Mouse (Mus musculus) lung, embryonic 15.5 days (tissue): ENCODE measurements around the gene Pak2. TPM values are rescaled to one million over a fixed set of nuclear protein-coding genes. Genes with fewer than 3 reads are reported as not detected.

ENCODE experiments used
- ATAC-seq: fragments of 200-750 bp; cut with Nextera tagmentation; 2 replicates; pipeline ENCODE4 v1.8.0; 2017; ENCODE audit warnings: moderate number of reproducible peaks, borderline replicate concordance; ENCODE audit not compliant: low FRiP score, low TSS enrichment; ENCODE audit errors: extremely low read depth
- H3K27ac ChIP-seq: fragments of 300-500 bp; sonication (generic); 2 replicates; pipeline ENCODE4 v1.5.1; 2015; ENCODE audit warnings: moderate library complexity, mild to moderate bottlenecking, inconsistent platforms
- H3K27me3 ChIP-seq: fragments of 300-500 bp; sonication (generic); 2 replicates; pipeline ENCODE4 v1.6.1; 2015; ENCODE audit warnings: inconsistent platforms
- H3K36me3 ChIP-seq: fragments of 300-500 bp; sonication (generic); 2 replicates; pipeline ENCODE4 v1.6.1; 2015; ENCODE audit warnings: inconsistent platforms
- H3K4me1 ChIP-seq: fragments of 300-500 bp; sonication (generic); 2 replicates; pipeline ENCODE4 v1.6.1; 2015; ENCODE audit warnings: inconsistent platforms
- H3K4me2 ChIP-seq: fragments of 300-500 bp; sonication (generic); 2 replicates; pipeline ENCODE4 v1.6.1; 2015; ENCODE audit warnings: inconsistent platforms, mild to moderate bottlenecking, moderate library complexity
- H3K4me3 ChIP-seq: fragments of 300-500 bp; sonication (generic); 2 replicates; pipeline ENCODE4 v1.5.1; 2015; ENCODE audit warnings: mild to moderate bottlenecking, inconsistent platforms
- H3K9ac ChIP-seq: fragments of 300-500 bp; sonication (generic); 2 replicates; pipeline ENCODE4 v1.6.1; 2015; ENCODE audit warnings: inconsistent platforms
- H3K9me3 ChIP-seq: fragments of 300-500 bp; sonication (generic); 2 replicates; pipeline ENCODE4 v1.6.1; 2016; ENCODE audit warnings: inconsistent platforms
- WGBS: fragments of 180-500 bp; shearing (Covaris S2); methylation state at CpG from one replicate; pipeline ENCODE4 v1.1.7; 2015; 5-methylcytosine and 5-hydroxymethylcytosine counted together
- polyA plus RNA-seq: library from polyadenylated mRNA; unstranded; fragments of >200 nt; fragmentation: Nextera tagmentation; extraction: Ambion mirVana; gene quantifications from 2 replicates; pipeline ENCODE4 v1.2.1, GENCODE M21; 2015

Pak2 gene
- polyA plus RNA-seq, 1 experiment from 2014 or later = 35.7 TPM

GRCm38 (mm10) chr16:32042367-32042766 lies 36.8 kb downstream of the Pak2 start:
- no peaks in the 10 kb centered on the region for H3K9me3 ChIP-seq
- H3K36me3 ChIP-seq = peaks cover 68% of the 10 kb centered on the region
- H3K4me2 ChIP-seq = no peak overlapping the region
- no peak for ATAC-seq
- 90% methylated on average over 4 of the region's 4 CpGs for WGBS
- no peak overlapping the region for H3K4me3 ChIP-seq
- H3K9ac ChIP-seq = no peak overlapping the region
- no peak overlapping the region for H3K27ac ChIP-seq
- no peaks in the 10 kb centered on the region for H3K4me1 ChIP-seq
- no peaks in the 10 kb centered on the region for H3K27me3 ChIP-seq

DNA sequence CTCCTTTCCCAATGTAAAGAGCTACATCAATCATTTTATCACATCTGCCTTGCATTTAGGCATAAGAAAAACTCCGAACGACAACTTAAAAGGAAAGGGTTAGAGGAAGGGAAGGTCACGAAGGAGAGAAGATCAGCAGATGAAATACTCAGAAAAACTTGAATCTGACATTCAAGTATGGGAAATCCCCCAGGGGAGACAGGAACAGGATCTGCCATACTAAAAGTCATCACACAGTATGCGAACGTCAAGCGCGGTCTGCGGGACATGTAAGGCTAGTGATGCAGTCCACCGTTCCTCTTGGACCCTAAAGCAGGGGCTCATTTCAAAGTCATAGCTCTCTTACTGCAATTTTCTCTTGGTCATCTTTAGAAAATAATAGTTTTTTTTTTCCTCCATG lies 59.5 kb downstream of the Pak2 start:
- Histone ChIP-seq H3K9ac (no peak overlapping the region), H3K9me3 (no peaks in the 10 kb centered on the region), H3K4me1 (no peaks in the 10 kb centered on the region), H3K27me3 (no peaks in the 10 kb centered on the region), H3K36me3 (peaks cover 55% of the 10 kb centered on the region), H3K4me2 (no peak overlapping the region), H3K4me3 (no peak overlapping the region), H3K27ac (no peak overlapping the region)
- 91% methylated on average over 9 of the region's 9 CpGs for WGBS
- ATAC-seq = no peak

DNA sequence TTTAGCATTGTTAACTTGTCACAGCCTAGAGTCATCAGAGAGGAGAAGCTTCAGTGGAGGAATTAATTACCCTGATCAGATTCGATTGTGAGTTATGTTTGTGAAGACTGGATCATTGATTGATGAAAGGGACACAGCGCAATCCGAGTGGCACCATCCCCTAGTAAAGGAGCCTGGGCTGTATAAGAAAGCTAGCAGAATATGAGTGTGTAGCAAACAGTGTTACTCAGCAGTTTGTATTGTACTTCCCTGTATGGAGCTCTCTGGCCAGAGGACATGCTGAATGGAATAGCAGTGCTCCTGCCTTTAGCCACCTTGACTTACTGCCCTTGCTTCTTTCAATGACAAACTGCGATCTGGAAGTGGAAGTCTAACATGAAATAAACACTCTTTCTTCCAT lies 68.8 kb downstream of the Pak2 start:
- Histone ChIP-seq H3K9ac (no peak overlapping the region), H3K4me1 (0 out of 2 replicates have a peak, but pooled peaks cover 4% of the 10 kb centered on the region), H3K27me3 (no peaks in the 10 kb centered on the region), H3K4me2 (no peak overlapping the region), H3K9me3 (no peaks in the 10 kb centered on the region), H3K4me3 (no peak overlapping the region), H3K27ac (no peak overlapping the region), H3K36me3 (no peaks in the 10 kb centered on the region)
- no peak for ATAC-seq
- 76% methylated on average over 4 of the region's 4 CpGs for WGBS

DNA sequence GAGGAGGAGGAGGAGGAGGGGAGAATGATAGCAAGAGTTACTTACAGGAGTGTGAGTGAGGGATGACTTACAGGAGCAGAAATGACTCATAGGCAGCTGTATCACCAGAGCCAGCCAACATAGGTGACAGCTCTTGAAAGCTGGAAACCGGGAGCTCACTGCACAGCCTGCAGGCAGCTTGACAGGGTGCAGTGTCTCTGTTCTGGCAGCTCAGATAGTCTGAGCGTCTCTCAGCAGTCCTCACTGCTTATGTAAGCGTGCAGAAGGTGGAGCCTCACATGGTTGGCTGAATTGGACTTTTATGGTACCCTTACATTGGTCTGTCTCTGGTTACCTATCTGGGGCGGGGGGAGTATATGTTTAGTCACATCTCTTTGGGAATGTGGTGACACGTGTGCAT lies 69.2 kb downstream of the Pak2 start:
- Histone ChIP-seq H3K4me2 (no peak overlapping the region), H3K4me1 (0 out of 2 replicates have a peak, but pooled peaks cover 4% of the 10 kb centered on the region), H3K27ac (no peak overlapping the region), H3K27me3 (no peaks in the 10 kb centered on the region), H3K9me3 (no peaks in the 10 kb centered on the region), H3K4me3 (no peak overlapping the region), H3K9ac (no peak overlapping the region), H3K36me3 (no peaks in the 10 kb centered on the region)
- WGBS = 26% methylated on average over 5 of the region's 5 CpGs
- peak; percentile 42; the same call in 1 of the 2 replicates for ATAC-seq

DNA sequence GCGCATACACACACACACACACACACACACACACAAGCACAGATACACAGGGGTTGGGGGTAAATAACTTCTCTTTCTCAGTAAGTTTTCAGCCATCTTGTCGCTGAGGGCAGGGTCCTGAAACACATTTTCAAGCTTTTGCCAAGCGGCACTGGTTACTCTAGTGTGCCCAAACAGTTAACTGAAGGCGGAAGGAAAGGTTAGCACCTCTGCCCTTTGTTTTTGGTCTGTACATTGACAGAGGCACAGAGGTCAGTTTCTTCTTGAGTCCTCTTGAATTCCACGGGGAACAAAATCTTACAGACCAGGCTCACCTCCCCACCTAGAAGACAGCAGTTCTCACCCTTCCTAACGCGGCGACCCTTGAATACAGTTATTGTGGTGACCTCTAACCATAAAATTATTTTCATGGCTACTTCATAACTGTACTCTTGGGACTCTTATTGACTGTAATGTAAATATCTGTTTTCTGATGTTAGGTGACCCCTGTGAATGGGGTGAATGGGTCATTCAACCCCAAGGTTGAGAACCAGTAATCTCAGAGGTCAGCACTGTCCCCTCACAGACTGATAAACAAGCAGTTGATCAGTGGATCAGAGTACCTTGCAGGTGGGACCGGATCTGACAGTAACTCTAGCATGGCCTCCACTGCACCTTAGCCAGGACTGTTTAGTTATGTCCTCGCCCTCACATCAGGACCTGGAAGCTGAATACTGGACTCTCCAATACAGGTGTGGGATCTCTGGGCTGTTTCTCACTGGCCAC lies 70.4 kb downstream of the Pak2 start:
- 50% methylated on average over 10 of the region's 10 CpGs for WGBS
- no peak for ATAC-seq
- H3K27ac ChIP-seq = no peak overlapping the region

GRCm38 (mm10) chr16:32004731-32005130 lies 74.4 kb downstream of the Pak2 start:
- no peak overlapping the region for H3K4me3 ChIP-seq
- no peaks in the 10 kb centered on the region for H3K27me3 ChIP-seq
- WGBS = 96% methylated on average over 3 of the region's 3 CpGs
- H3K4me1 ChIP-seq = peaks cover 20% of the 10 kb centered on the region
- no peak overlapping the region for H3K4me2 ChIP-seq
- H3K36me3 ChIP-seq = peaks cover under 1% of the 10 kb centered on the region; the same call in 1 of the 2 replicates
- H3K9me3 ChIP-seq = no peaks in the 10 kb centered on the region
- no peak for ATAC-seq
- no peak overlapping the region for H3K9ac ChIP-seq
- no peak overlapping the region for H3K27ac ChIP-seq

More for the DNA sequence above, 70.4 kb downstream of the Pak2 start:
- H3K36me3 ChIP-seq = no peaks in the 10 kb centered on the region
- H3K4me1 ChIP-seq = peaks cover 5% of the 10 kb centered on the region; the same call in 1 of the 2 replicates
- no peaks in the 10 kb centered on the region for H3K9me3 ChIP-seq
- H3K27me3 ChIP-seq = no peaks in the 10 kb centered on the region
- H3K9ac ChIP-seq = no peak overlapping the region
- H3K4me2 ChIP-seq = peak overlapping the region; percentile 20; the same call in 1 of the 2 replicates
- no peak overlapping the region for H3K4me3 ChIP-seq

DNA sequence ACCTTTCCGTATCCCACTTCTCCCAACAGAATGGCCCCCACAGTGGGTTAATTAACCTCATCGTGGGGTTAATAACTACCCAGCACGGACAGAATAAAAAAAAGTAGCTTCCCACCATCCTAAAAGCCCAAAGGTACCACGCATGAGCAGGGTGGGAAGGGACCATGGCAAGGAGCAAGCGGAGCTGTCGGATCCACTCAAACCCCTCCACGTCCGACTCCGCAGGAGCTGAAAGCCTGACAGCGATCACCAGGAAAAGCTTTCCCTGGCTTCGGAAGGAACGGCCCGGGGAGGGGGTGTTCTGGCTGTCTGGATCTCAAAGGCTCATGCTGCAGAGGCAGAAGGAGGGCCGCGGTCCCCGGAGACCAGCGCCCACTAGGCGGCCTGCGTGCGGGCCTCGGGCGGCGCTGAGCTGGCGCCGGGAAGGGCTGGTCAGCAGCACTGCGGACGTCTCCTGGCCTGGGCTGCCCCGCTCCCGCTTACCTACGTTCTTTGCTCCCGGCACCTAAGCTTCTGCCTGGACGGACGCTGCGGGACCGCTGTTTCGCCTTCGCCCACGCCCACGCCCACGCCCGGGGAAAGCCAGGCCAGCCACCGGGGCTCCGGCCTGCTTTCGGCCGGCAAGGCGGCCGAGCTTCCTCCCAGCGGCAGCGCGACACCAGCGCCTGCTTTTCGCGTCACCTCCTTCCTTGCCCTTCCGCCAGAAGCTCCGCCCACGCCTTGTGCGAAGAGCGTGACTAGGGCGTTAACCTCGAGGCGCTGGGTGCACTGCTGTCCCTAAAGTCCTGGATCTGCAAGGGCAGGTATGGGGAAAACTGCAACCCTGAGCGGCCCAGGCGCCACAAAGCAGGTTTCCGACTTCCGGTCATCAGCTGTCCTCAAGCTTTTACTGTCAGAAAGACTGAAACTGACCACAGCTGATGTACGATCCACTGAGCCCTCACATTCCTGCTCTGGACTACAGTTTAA lies 76.3 kb downstream of the Pak2 start, which contains the start of gene Senp5:
Gene Senp5 (minus strand): TSS at position 779 of the 969 bp plus-strand sequence.
- peak within 1 kb of the TSS; percentile 89 for H3K4me2 ChIP-seq
- peak; percentile 94 for ATAC-seq
- WGBS = 2% methylated on average over 66 of the region's 66 CpGs

GRCm38 (mm10) chr16:31996371-31996770 lies 82.8 kb downstream of the Pak2 start:
- Histone ChIP-seq H3K36me3 (peaks cover 15% of the 10 kb centered on the region), H3K27me3 (no peaks in the 10 kb centered on the region), H3K4me1 (peaks cover 4% of the 10 kb centered on the region), H3K9ac (no peak overlapping the region), H3K27ac (no peak overlapping the region), H3K9me3 (no peaks in the 10 kb centered on the region), H3K4me2 (no peak overlapping the region), H3K4me3 (no peak overlapping the region)
- WGBS = 82% methylated on average over 5 of the region's 5 CpGs
- ATAC-seq = no peak

More for the DNA sequence above, 76.3 kb downstream of the Pak2 start, which contains the start of gene Senp5:
- Histone ChIP-seq H3K27ac (peak within 1 kb of the TSS; percentile 79), H3K4me3 (peak within 1 kb of the TSS; percentile 93), H3K36me3 (peaks cover 3% of the 10 kb centered on the region; the same call in 1 of the 2 replicates), H3K27me3 (no peaks in the 10 kb centered on the region), H3K9ac (peak within 1 kb of the TSS; percentile 90), H3K9me3 (no peaks in the 10 kb centered on the region), H3K4me1 (peaks cover 17% of the 10 kb centered on the region)

DNA sequence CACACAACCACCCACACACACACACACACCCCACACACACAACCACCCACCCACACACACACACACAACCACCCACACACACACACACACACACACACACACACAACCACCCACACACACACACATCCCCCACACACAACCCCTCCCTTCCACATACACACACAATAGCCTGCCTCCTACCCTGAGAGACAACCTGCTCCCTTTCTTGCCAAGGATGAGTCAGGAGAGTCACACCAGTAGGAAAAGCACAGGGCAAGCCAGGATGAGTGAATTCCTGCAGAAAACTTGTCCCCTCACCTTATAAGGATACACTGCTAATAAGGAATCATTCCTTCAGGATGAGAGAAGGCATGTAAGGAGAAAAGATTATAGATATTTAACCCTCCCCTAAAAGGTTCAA lies 85.2 kb downstream of the Pak2 start:
- no peak overlapping the region for H3K4me2 ChIP-seq
- H3K4me1 ChIP-seq = no peaks in the 10 kb centered on the region
- H3K27me3 ChIP-seq = no peaks in the 10 kb centered on the region
- no peaks in the 10 kb centered on the region for H3K9me3 ChIP-seq
- no peak overlapping the region for H3K27ac ChIP-seq
- peaks cover 25% of the 10 kb centered on the region for H3K36me3 ChIP-seq
- no peak for ATAC-seq
- no peak overlapping the region for H3K9ac ChIP-seq
- no peak overlapping the region for H3K4me3 ChIP-seq

DNA sequence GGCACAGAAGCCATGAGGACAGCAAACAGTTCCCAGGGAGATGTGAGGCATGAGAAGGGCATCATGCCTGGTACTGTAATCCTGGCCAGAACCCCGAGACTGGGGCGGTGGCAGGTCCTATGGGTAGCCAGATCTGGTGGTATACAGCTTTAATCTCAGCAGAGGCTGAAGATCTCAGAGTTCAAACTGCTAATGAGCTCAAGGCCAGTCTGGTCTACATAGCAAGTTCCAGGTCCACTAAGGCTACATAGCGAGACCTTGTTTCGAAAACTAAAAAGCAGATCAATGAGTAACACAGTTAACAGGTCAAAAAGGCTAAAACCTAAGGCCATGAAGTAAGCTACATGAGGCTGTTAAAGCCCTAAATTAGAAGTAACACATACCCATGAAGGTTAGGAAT lies 85.9 kb downstream of the Pak2 start:
- Histone ChIP-seq H3K9me3 (no peaks in the 10 kb centered on the region), H3K27ac (no peak overlapping the region), H3K4me3 (no peak overlapping the region), H3K4me2 (no peak overlapping the region), H3K27me3 (no peaks in the 10 kb centered on the region), H3K36me3 (peaks cover 29% of the 10 kb centered on the region), H3K9ac (no peak overlapping the region), H3K4me1 (no peaks in the 10 kb centered on the region)
- ATAC-seq = no peak
- 96% methylated on average over 4 of the region's 4 CpGs for WGBS

- Histone ChIP-seq H3K4me2 (no peak overlapping the region), H3K9ac (no peak overlapping the region), H3K9me3 (no peaks in the 10 kb centered on the region), H3K4me3 (no peak overlapping the region), H3K4me1 (no peaks in the 10 kb centered on the region), H3K27ac (no peak overlapping the region), H3K36me3 (peaks cover 34% of the 10 kb centered on the region), H3K27me3 (no peaks in the 10 kb centered on the region)
- ATAC-seq = no peak
- 44% methylated on average over 1 of the region's 1 CpGs for WGBS
These were observed 87.1 kb downstream of the Pak2 start for GRCm38 (mm10) chr16:31992039-31992438.

GRCm38 (mm10) chr16:31980946-31981345 lies 98.2 kb downstream of the Pak2 start:
- no peak overlapping the region for H3K4me3 ChIP-seq
- no peak overlapping the region for H3K27ac ChIP-seq
- H3K4me1 ChIP-seq = no peaks in the 10 kb centered on the region
- H3K36me3 ChIP-seq = peaks cover 43% of the 10 kb centered on the region
- no peak overlapping the region for H3K4me2 ChIP-seq
- H3K9me3 ChIP-seq = no peaks in the 10 kb centered on the region
- no peak overlapping the region for H3K9ac ChIP-seq
- H3K27me3 ChIP-seq = no peaks in the 10 kb centered on the region
- ATAC-seq = no peak
- WGBS = 71% methylated on average over 5 of the region's 5 CpGs
